Mouse (Mus musculus): Measurements from ENCODE around the gene Pde6b. TPM values are rescaled to one million over a fixed set of nuclear protein-coding genes. Genes with fewer than 3 reads are reported as not detected.

Pde6b gene
- total RNA-seq, 2 experiments from 2014 or later: 0.16 to 0.27 TPM

- no peak for DNase-seq (ENCODE audit: low spot score in 2 of 2)
- intact Hi-C loops (cut with DNase I): no loop called here
Observed at GRCm38 (mm10) chr5:108378346-108378745, 9.8 kb upstream of the Pde6b start.

- peak; percentile 64 to 89 for DNase-seq (ENCODE audit: low spot score in 2 of 2)
- intact Hi-C loops (cut with DNase I): loop anchor here (1.0 kb wide), 2 partner anchors 16 to 22 kb away; no protein-coding TSS in a partner anchor
Observed at GRCm38 (mm10) chr5:108385632-108386031, 2.6 kb upstream of the Pde6b start.

- intact Hi-C loops (cut with DNase I): no loop called here
- DNase-seq (ENCODE audit: low spot score in 2 of 2): peak in 1 of 2 experiments; percentile 59
Observed at GRCm38 (mm10) chr5:108386449-108386848, 1.7 kb upstream of the Pde6b start.

- intact Hi-C loops (cut with DNase I): no loop called here
- DNase-seq (ENCODE audit: low spot score in 2 of 2): no peak
Observed at GRCm38 (mm10) chr5:108389744-108390143, 1.6 kb downstream of the Pde6b start.

DNA sequence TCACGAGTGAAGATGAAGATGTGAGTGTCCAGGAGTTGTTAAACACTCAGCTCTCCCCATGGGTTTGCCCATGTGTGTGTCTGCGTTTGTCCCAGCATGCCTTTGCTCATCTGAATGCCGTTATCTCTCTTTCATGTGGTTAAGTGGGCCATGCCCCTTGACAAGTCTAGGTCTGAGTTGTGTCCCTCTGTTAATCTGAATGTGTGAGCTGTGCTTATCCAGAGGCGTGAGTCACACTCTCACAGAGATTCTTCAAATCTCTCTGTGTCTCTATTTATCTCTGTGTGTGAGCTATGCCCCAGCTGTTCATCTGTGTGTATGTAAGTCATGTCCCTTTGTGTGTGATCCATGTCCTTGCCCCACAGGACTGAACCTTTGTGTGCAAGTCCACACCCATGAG is 15.3 kb downstream of the Pde6b start:
- intact Hi-C loops (cut with DNase I): no loop called here
- no peak for DNase-seq (ENCODE audit: low spot score in 2 of 2)

DNA sequence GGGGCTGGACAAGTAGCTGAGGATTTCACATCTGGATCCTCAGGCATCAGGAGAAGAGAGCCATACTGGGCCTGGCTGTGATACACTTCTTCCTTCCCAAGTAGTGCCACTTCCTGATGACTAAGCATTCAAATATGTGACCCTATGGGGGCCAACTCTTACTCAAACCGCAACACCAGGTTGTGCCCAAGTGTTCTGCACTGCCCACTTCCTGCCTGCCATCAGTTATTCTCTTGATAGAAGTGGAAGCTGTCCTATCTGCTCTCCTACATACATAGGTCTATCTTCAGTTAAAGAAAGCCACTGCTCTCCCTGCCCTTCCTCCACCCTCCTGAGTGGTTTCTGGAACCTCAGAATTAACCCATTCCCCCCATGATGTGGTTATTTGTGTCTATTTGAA is 17.3 kb downstream of the Pde6b start:
- no peak for DNase-seq (ENCODE audit: low spot score in 2 of 2)
- intact Hi-C loops (cut with DNase I): no loop called here

GRCm38 (mm10) chr5:108406977-108407376 is 18.8 kb downstream of the Pde6b start:
- peak in 1 of 2 experiments; percentile 72 for DNase-seq (ENCODE audit: low spot score in 2 of 2)
- intact Hi-C loops (cut with DNase I): loop anchor here (1.0 kb wide), 2 partner anchors 22 to 38 kb away; no protein-coding TSS in a partner anchor

- intact Hi-C loops (cut with DNase I): no loop called here
Observed at GRCm38 (mm10) chr5:108414711-108415110, 26.5 kb downstream of the Pde6b start.

DNA sequence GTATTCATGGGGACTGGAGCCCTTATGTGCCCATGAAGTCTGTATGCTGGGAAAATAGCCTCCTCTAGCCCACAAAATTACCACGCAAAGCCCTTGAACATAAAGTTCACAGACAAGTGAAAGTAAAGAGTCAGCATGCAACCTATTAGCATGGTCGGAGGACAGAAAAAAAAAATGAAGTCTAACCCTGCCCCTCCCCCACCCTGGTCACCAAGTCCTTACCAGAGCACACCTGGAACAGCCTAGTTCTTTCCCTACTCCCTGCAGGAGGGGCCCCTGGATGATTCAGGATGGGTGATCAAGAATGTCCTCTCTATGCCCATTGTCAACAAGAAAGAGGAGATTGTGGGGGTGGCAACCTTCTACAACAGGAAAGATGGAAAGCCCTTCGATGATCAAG is 34.5 kb downstream of the Pde6b start:
- intact Hi-C loops (cut with DNase I): no loop called here
- DNase-seq (ENCODE audit: low spot score in 2 of 2): no peak

More at GRCm38 (mm10) chr5:108414711-108415110, 26.5 kb downstream of the Pde6b start:
- no peak for DNase-seq (ENCODE audit: low spot score in 2 of 2)

GRCm38 (mm10) chr5:108423427-108423826 is 35.2 kb downstream of the Pde6b start:
- DNase-seq (ENCODE audit: low spot score in 2 of 2): no peak
- intact Hi-C loops (cut with DNase I): no loop called here

DNA sequence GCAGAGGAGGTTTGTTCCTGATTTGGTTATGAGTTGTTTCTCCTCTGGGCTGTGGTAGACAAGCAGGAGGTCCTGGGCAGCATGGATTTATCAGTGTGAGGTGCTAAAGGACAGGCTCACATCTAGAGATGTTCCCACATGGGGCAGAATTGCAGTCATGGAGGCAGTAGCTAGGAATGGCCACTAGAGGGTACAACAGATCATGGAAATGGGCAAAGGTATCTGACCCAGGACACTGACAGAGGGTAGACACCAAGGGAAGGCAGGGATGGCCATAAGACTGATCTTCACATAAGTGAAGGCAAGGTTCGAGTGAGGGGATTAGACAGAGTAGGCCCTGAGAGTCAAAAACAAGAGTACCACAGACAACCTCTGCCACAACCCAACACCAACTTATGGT is 39.0 kb downstream of the Pde6b start:
- peak; percentile 43 to 47 for DNase-seq (ENCODE audit: low spot score in 2 of 2)
- intact Hi-C loops (cut with DNase I): loop anchor here (5.0 kb wide), 1 partner anchor 225 kb away; no protein-coding TSS in a partner anchor

DNA sequence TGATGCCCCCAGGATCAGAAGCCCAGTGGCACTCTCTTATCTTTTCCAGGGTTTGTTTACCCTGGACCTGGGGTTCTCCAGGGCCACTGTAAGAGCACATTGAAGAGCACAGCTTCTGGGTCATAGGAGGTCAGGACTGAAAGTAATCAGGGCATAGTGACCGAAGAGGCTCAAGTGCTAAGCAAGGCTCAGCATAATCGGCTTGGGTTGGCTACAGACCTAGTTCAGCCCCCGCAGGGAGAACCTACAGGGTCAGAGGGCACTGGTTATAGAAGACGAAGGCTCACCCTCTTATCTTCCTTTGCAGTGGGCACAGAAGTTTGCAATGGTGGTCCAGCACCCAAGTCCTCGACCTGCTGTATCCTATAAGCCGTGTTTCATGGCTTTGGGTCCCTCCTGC is 43.0 kb downstream of the Pde6b start:
- DNase-seq (ENCODE audit: low spot score in 2 of 2): no peak
- intact Hi-C loops (cut with DNase I): loop anchor here (5.0 kb wide), 2 partner anchors 151 to 211 kb away; no protein-coding TSS in a partner anchor

- intact Hi-C loops (cut with DNase I): loop anchor here (2.0 to 5.0 kb wide), 4 partner anchors 27 to 208 kb away; partner anchors contain the start of gene Pcgf3
- DNase-seq (ENCODE audit: low spot score in 2 of 2): peak; percentile 92 to 98
Observed at GRCm38 (mm10) chr5:108433804-108434587, 45.8 kb downstream of the Pde6b start, which contains the start of gene Atp5k. TSS of gene Atp5k (minus strand) at chr5:108434448.

DNA sequence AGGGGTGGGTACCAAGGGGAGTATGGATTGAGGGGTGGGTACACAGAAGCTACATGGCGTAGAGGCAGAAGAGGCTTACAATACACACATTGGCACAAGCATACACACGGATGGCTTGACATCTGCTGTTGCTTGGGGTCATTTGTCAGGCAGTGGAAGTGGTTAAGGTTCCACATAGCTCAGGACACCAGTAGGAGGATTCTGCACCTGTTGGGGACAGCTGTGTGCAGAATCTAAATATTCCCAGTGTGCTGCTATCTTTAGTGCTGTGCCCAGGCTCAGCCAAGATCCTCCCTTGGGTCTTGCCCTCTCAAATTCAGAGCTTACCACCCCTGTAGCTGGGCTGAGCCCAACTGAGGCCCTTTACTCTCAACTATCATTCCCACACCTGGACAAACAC is 47.9 kb downstream of the Pde6b start:
- intact Hi-C loops (cut with DNase I): no loop called here

DNA sequence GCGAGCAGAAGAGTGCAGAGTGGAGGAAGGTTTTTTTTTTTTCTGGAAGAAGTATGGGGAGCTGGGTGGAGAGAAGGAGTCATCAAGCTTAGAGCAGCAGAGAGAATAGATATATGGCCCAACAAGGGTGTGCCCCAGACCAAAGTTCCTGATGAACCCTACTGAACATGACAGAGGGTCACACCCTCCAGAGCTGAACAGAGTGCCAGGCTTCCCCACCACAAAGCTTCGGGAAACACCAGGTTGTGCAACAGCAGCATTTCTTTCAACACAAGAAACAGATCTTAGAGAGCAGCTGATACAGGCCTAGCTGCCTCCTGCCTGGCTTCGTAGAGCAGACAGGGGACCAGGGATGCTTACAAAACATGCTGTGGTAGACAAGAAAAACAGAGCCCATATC is 58.8 kb downstream of the Pde6b start:
- intact Hi-C loops (cut with DNase I): no loop called here

More for the DNA sequence above, 47.9 kb downstream of the Pde6b start:
- DNase-seq (ENCODE audit: low spot score in 2 of 2): no peak

DNA sequence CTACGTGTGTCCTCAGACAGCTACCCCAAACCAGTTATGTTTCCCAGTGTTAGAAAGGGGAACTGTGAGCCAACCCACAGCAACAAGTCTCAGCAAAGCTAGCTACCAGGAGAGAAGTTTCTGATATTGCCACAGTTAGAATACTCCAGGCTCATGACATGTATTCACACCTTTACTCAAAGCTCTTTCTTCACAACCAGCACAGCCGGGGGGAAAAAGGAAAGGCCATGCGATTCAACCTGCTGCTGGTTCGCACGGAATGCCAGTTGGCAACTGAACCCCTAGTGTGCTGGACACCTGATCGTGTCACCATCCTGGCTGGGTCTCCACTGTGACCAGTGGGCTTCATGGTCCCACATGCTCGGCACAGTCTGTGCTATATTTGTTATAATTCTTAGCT is 59.7 kb downstream of the Pde6b start:
- intact Hi-C loops (cut with DNase I): no loop called here
- no peak for DNase-seq (ENCODE audit: low spot score in 2 of 2)

More for the DNA sequence above, 58.8 kb downstream of the Pde6b start:
- no peak for DNase-seq (ENCODE audit: low spot score in 2 of 2)

- no peak for DNase-seq (ENCODE audit: low spot score in 2 of 2)
- intact Hi-C loops (cut with DNase I): no loop called here
Observed at GRCm38 (mm10) chr5:108448785-108449668, 60.8 kb downstream of the Pde6b start, which contains the start of gene Mfsd7a. TSS of gene Mfsd7a (minus strand) at chr5:108448891.

DNA sequence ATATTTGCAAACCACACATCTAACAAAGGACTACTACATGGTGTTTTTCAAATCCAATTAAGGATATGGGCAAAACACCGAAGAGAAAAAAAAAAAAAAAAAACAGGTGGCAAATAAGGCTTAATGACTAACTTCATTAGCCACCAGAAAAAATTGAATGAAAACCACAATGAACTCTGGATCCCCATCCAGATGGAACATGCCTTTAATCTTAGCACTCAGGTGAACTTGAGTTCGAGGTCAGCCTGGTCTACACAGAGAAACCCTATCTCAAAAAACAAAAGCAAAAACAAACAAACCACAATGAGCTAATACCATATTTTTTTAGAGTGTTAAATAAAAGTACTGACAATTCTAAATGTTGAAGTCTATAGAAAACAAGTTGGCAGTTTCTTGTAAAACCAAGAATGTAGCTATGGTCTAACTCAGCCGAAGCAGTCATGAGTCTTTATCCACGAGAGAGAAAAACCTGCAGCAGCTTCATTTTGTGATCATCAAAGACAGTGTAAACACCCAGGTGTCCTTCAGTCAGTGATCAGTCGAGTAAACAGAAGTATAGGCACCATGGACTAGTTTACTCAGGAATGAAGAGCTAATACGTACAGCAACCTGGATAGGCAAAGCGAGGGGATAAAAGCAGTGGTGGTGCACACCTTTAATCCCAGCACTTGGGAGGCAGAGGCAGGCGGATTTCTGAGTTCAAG is 62.8 kb downstream of the Pde6b start:
- intact Hi-C loops (cut with DNase I): no loop called here
- no peak for DNase-seq (ENCODE audit: low spot score in 2 of 2)

DNA sequence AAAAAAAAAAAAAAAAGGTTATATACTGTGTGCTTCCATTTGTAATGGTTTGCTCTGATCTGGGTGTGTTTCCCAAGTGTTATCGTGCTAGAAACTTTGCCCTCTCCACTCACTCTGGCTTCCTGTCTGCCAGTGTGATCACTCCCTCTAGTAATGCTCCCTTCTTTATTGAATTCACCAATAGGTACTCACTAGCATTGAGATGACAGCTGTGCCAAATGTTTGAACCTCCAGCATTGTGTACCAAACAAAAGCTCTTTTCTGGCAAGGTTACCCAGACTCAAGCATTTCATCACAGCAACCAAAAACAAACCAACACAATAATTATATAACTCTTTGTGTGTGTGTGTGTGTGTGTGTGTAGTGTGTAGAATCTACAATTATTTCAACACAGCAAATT is 63.4 kb downstream of the Pde6b start:
- DNase-seq (ENCODE audit: low spot score in 2 of 2): no peak
- intact Hi-C loops (cut with DNase I): no loop called here

Measured in left cerebral cortex, postnatal 25 days (tissue).